ENCODE assay signal across 12 mouse cellular contexts in the genomic region with DNA sequence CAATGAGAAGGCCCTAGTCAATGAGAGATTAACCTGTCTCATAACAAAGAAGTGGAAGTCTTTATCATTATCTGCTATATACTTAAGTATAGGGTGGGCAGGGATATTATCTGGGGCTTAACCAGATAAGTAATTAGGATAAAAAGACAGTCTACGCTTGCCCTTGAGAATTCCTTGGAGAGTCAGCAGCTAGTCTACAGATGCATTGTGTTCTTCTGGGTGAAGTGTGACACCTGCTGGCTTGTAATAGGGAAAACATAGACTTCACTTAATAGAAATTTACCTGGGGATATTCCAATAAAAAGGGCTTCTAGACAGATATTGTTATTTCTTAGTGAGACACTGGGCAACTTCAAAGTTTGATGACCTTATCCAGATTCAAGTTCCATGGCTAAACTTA.
A peak's percentile ranks its signal among the peaks of the same experiment; 100 is the strongest.
DNase-seq lines count a peak whose midpoint lies in the region; ATAC-seq and TF ChIP-seq lines count a peak whose summit lies in the region.
"Had no signal": no experiment of that assay in that cellular context is flagged by ENCODE, and none has a peak within 500 bp of the region (broad histone marks: within the 10 kb centered on the region; RNA-seq: fewer than 3 reads in every experiment).

No protein-coding gene starts in this region.

- no peak for ATAC-seq in intestine, postnatal 0 days
- no peak for ATAC-seq in intestine, embryonic 16.5 days
- ATAC-seq in midbrain, embryonic 16.5 days = peak; percentile 42; the same call in 1 of the 2 replicates
- ATAC-seq in midbrain, embryonic 13.5 days = no peak
- ATAC-seq in stomach, postnatal 0 days (ENCODE audit: low FRiP score, low TSS enrichment) = no peak

- no peak for TF ChIP-seq EP300 in stomach, postnatal 0 days (optimal IDR thresholded peaks at IDR 0.05)

- peak; percentile 2 to 6 for DNase-seq in cerebellum, postnatal 14 days
- DNase-seq in cerebellum, adult 18-20 months = no peak
- DNase-seq in stomach, postnatal 0 days (ENCODE audit: low spot score) = no peak
- no peak for DNase-seq in thymus, adult 2 months
- DNase-seq: B cell, adult 2 months; gastrocnemius, postnatal 10 days had no signal

- no peaks in the 10 kb centered on the region for H3K27me3 ChIP-seq in intestine, postnatal 0 days (replicated peaks; ENCODE audit: control insufficient read depth, insufficient read depth, low read length)
- H3K27me3 ChIP-seq in intestine, embryonic 16.5 days (replicated peaks; ENCODE audit: control insufficient read depth, insufficient read depth, low read length) = no peaks in the 10 kb centered on the region
- no peaks in the 10 kb centered on the region for H3K27me3 ChIP-seq in midbrain, embryonic 16.5 days (ENCODE audit: control insufficient read depth, insufficient read depth, low read depth, low read length)
- H3K27me3 ChIP-seq in midbrain, embryonic 13.5 days = no peaks in the 10 kb centered on the region
- H3K27me3 ChIP-seq in stomach, postnatal 0 days (ENCODE audit: control insufficient read depth, insufficient read depth, low read length) = no peaks in the 10 kb centered on the region
- H3K27me3 ChIP-seq in thymus, adult 2 months (ENCODE audit: control insufficient read depth, insufficient read depth, low read length) = no peaks in the 10 kb centered on the region
- H3K27me3 ChIP-seq: midbrain, embryonic 12.5 days had no signal

- H3K27ac ChIP-seq in intestine, postnatal 0 days (ENCODE audit: low read depth, low read length) = no peak overlapping the region
- no peak overlapping the region for H3K27ac ChIP-seq in intestine, embryonic 16.5 days (ENCODE audit: low read length)
- no peak overlapping the region for H3K27ac ChIP-seq in midbrain, embryonic 16.5 days (ENCODE audit: low read length)
- no peak overlapping the region for H3K27ac ChIP-seq in midbrain, embryonic 13.5 days
- H3K27ac ChIP-seq in stomach, postnatal 0 days (replicated peaks) = no peak overlapping the region
- no peak overlapping the region for H3K27ac ChIP-seq in thymus, adult 2 months (ENCODE audit: control insufficient read depth, insufficient read depth, low read length)
- H3K27ac ChIP-seq: midbrain, embryonic 12.5 days had no signal

- 32% methylated on average over 1 of the region's 1 CpGs for WGBS in intestine, postnatal 0 days
- WGBS in intestine, embryonic 16.5 days = 52% methylated on average over 1 of the region's 1 CpGs
- WGBS in midbrain, embryonic 16.5 days = 27% methylated on average over 1 of the region's 1 CpGs
- 68% methylated on average over 1 of the region's 1 CpGs for WGBS in midbrain, embryonic 13.5 days
- WGBS in stomach, postnatal 0 days = 45% methylated on average over 1 of the region's 1 CpGs
- 80% methylated on average over 1 of the region's 1 CpGs for WGBS in thymus, adult 2 months

- peak; percentile 56 for TF ChIP-seq CTCF in intestine, postnatal 0 days (IDR thresholded peaks at IDR 0.05; ENCODE audit: low read depth)
- TF ChIP-seq CTCF in stomach, postnatal 0 days (IDR thresholded peaks at IDR 0.05; ENCODE audit: low read depth) = peak; percentile 64
- no peak for TF ChIP-seq CTCF in thymus, adult 2 months (IDR thresholded peaks at IDR 0.05; ENCODE audit: borderline replicate concordance, control insufficient read depth, extremely low read depth, insufficient read depth, low read length, poor library complexity)

- no peak overlapping the region for H3K4me3 ChIP-seq in intestine, postnatal 0 days (ENCODE audit: low read depth, low read length)
- no peak overlapping the region for H3K4me3 ChIP-seq in intestine, embryonic 16.5 days (ENCODE audit: low read length)
- H3K4me3 ChIP-seq in midbrain, embryonic 16.5 days (ENCODE audit: low read depth, low read length) = no peak overlapping the region
- no peak overlapping the region for H3K4me3 ChIP-seq in midbrain, embryonic 13.5 days (replicated peaks)
- no peak overlapping the region for H3K4me3 ChIP-seq in stomach, postnatal 0 days (ENCODE audit: low read depth, low read length)
- H3K4me3 ChIP-seq in thymus, adult 2 months (ENCODE audit: control insufficient read depth, insufficient read depth, low read length) = no peak overlapping the region
- H3K4me3 ChIP-seq: midbrain, embryonic 12.5 days had no signal

- TF ChIP-seq POLR2A in thymus, adult 2 months (IDR thresholded peaks at IDR 0.05; ENCODE audit: control insufficient read depth, extremely low read depth, insufficient read depth, low read length, poor library complexity) = no peak

- no peak overlapping the region for H3K9ac ChIP-seq in intestine, postnatal 0 days (ENCODE audit: low read depth, low read length)
- no peak overlapping the region for H3K9ac ChIP-seq in intestine, embryonic 16.5 days (ENCODE audit: low read depth, low read length)
- no peak overlapping the region for H3K9ac ChIP-seq in midbrain, embryonic 16.5 days (ENCODE audit: low read depth, low read length)
- no peak overlapping the region for H3K9ac ChIP-seq in midbrain, embryonic 13.5 days (replicated peaks)
- no peak overlapping the region for H3K9ac ChIP-seq in stomach, postnatal 0 days (ENCODE audit: low read length)
- H3K9ac ChIP-seq: midbrain, embryonic 12.5 days had no signal

- H3K4me1 ChIP-seq in intestine, postnatal 0 days (replicated peaks; ENCODE audit: control insufficient read depth, insufficient read depth, low read length) = no peaks in the 10 kb centered on the region
- no peaks in the 10 kb centered on the region for H3K4me1 ChIP-seq in intestine, embryonic 16.5 days (ENCODE audit: control insufficient read depth, insufficient read depth, low read length)
- H3K4me1 ChIP-seq in midbrain, embryonic 16.5 days (ENCODE audit: control insufficient read depth, insufficient read depth, low read length) = no peaks in the 10 kb centered on the region; the same call in 1 of the 2 replicates
- no peaks in the 10 kb centered on the region for H3K4me1 ChIP-seq in midbrain, embryonic 13.5 days (replicated peaks)
- H3K4me1 ChIP-seq in stomach, postnatal 0 days (replicated peaks; ENCODE audit: control insufficient read depth, insufficient read depth) = no peaks in the 10 kb centered on the region
- no peaks in the 10 kb centered on the region for H3K4me1 ChIP-seq in thymus, adult 2 months (replicated peaks; ENCODE audit: control insufficient read depth, insufficient read depth, low read length)

- H3K4me2 ChIP-seq in intestine, postnatal 0 days (replicated peaks; ENCODE audit: low read depth) = no peak overlapping the region
- no peak overlapping the region for H3K4me2 ChIP-seq in intestine, embryonic 16.5 days (ENCODE audit: low read depth, low read length)
- no peak overlapping the region for H3K4me2 ChIP-seq in midbrain, embryonic 16.5 days (ENCODE audit: low read length)
- H3K4me2 ChIP-seq in midbrain, embryonic 13.5 days (replicated peaks) = no peak overlapping the region
- no peak overlapping the region for H3K4me2 ChIP-seq in stomach, postnatal 0 days (replicated peaks; ENCODE audit: low read depth)
- H3K4me2 ChIP-seq: liver, embryonic 11.5 days; midbrain, embryonic 12.5 days had no signal

- H3K9me3 ChIP-seq in intestine, postnatal 0 days (ENCODE audit: control insufficient read depth) = no peaks in the 10 kb centered on the region
- H3K9me3 ChIP-seq in intestine, embryonic 16.5 days (ENCODE audit: control insufficient read depth, low read length) = no peaks in the 10 kb centered on the region
- no peaks in the 10 kb centered on the region for H3K9me3 ChIP-seq in midbrain, embryonic 16.5 days (replicated peaks; ENCODE audit: control insufficient read depth, low read length, poor library complexity, severe bottlenecking)
- no peaks in the 10 kb centered on the region for H3K9me3 ChIP-seq in midbrain, embryonic 13.5 days
- no peaks in the 10 kb centered on the region for H3K9me3 ChIP-seq in stomach, postnatal 0 days (ENCODE audit: control insufficient read depth, low read length)
- H3K9me3 ChIP-seq: midbrain, embryonic 12.5 days had no signal

- no peaks in the 10 kb centered on the region for H3K36me3 ChIP-seq in intestine, postnatal 0 days (ENCODE audit: control insufficient read depth, insufficient read depth)
- no peaks in the 10 kb centered on the region for H3K36me3 ChIP-seq in intestine, embryonic 16.5 days (ENCODE audit: control insufficient read depth, insufficient read depth, low read length)
- H3K36me3 ChIP-seq in midbrain, embryonic 16.5 days (ENCODE audit: control insufficient read depth, insufficient read depth, low read length) = no peaks in the 10 kb centered on the region
- no peaks in the 10 kb centered on the region for H3K36me3 ChIP-seq in midbrain, embryonic 13.5 days
- H3K36me3 ChIP-seq in stomach, postnatal 0 days (ENCODE audit: control insufficient read depth, insufficient read depth, low read length) = no peaks in the 10 kb centered on the region
- H3K36me3 ChIP-seq in thymus, adult 2 months (ENCODE audit: control insufficient read depth, insufficient read depth, low read length) = no peaks in the 10 kb centered on the region
- H3K36me3 ChIP-seq: midbrain, embryonic 12.5 days had no signal

Comparison
In these comparisons a context has a peak if more than half of its experiments do, and no peak if none do; other contexts are left out.
1. DNase-seq: peak in cerebellum, postnatal 14 days (2 of 2); none in cerebellum, adult 18-20 months (0 of 2), stomach, postnatal 0 days (single experiment) and thymus, adult 2 months (single experiment).